Mouse (Mus musculus): ENCODE results near the gene Osbpl7. TPM values are rescaled to one million over a fixed set of nuclear protein-coding genes. Genes with fewer than 3 reads are reported as not detected.
A peak's percentile ranks its signal among the peaks of the same experiment; 100 is the strongest.

Gene Osbpl7
- polyA plus RNA-seq, 1 experiment from 2014 or later: 10.7 TPM

GRCm38 (mm10) chr11:97074235-97074634, 23.8 kb downstream of the Osbpl7 start:
- no peak for DNase-seq (ENCODE audit: low spot score)
- WGBS: 78% methylated on average over 8 of the region's 8 CpGs

GRCm38 (mm10) chr11:97078751-97079150, 28.3 kb downstream of the Osbpl7 start:
- Histone ChIP-seq H3K4me1 (replicated peaks) (peaks cover 7% of the 10 kb centered on the region; the same call in 1 of the 2 replicates), H3K36me3 (no peaks in the 10 kb centered on the region), H3K4me3 (no peak overlapping the region), H3K9me3 (no peaks in the 10 kb centered on the region), H3K27me3 (ENCODE audit: insufficient read depth, poor library complexity, severe bottlenecking) (peaks cover 6% of the 10 kb centered on the region; the same call in 1 of the 2 replicates), H3K27ac (no peak overlapping the region)
- DNase-seq (ENCODE audit: low spot score): peak; percentile 33
- 48% methylated on average over 4 of the region's 4 CpGs for WGBS

More at GRCm38 (mm10) chr11:97074235-97074634, 23.8 kb downstream of the Osbpl7 start:
- no peaks in the 10 kb centered on the region for H3K9me3 ChIP-seq
- H3K4me3 ChIP-seq: no peak overlapping the region
- H3K27me3 ChIP-seq (ENCODE audit: insufficient read depth, poor library complexity, severe bottlenecking): no peaks in the 10 kb centered on the region
- H3K36me3 ChIP-seq: no peaks in the 10 kb centered on the region
- no peaks in the 10 kb centered on the region; the same call in 1 of the 2 replicates for H3K4me1 ChIP-seq (replicated peaks)
- no peak overlapping the region for H3K27ac ChIP-seq

DNA sequence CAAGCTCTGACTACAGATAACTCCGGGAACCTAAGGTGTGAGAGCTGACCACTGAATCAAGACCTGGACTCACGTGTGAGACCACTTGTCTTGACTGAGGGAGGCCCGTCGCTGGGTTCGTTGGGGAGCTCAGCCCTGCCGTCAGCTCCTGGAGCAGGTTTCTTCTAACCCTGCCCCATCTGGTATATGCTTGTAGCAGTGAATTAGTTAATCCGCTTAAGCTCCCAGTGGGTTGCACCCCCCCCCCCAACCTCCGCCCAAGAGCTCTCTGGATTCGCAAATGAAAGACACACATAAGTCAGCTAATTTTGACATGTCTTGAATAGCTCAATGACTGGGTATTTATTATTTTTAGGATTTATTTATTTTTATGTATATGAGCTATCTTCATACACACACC, 29.9 kb downstream of the Osbpl7 start:
- Histone ChIP-seq H3K27me3 (ENCODE audit: insufficient read depth, poor library complexity, severe bottlenecking) (peaks cover 9% of the 10 kb centered on the region), H3K9me3 (no peaks in the 10 kb centered on the region), H3K27ac (no peak overlapping the region), H3K36me3 (no peaks in the 10 kb centered on the region), H3K4me1 (replicated peaks) (peaks cover 10% of the 10 kb centered on the region; the same call in 1 of the 2 replicates), H3K4me3 (no peak overlapping the region)
- WGBS: 29% methylated on average over 9 of the region's 9 CpGs
- DNase-seq (ENCODE audit: low spot score): no peak

GRCm38 (mm10) chr11:97082977-97083376, 32.5 kb downstream of the Osbpl7 start:
- Histone ChIP-seq H3K27ac (no peak overlapping the region), H3K9me3 (no peaks in the 10 kb centered on the region), H3K4me1 (replicated peaks) (peaks cover 10% of the 10 kb centered on the region; the same call in 1 of the 2 replicates), H3K36me3 (no peaks in the 10 kb centered on the region), H3K27me3 (ENCODE audit: insufficient read depth, poor library complexity, severe bottlenecking) (peaks cover 9% of the 10 kb centered on the region), H3K4me3 (no peak overlapping the region)
- DNase-seq (ENCODE audit: low spot score): peak; percentile 17
- WGBS: 47% methylated on average over 11 of the region's 11 CpGs

DNA sequence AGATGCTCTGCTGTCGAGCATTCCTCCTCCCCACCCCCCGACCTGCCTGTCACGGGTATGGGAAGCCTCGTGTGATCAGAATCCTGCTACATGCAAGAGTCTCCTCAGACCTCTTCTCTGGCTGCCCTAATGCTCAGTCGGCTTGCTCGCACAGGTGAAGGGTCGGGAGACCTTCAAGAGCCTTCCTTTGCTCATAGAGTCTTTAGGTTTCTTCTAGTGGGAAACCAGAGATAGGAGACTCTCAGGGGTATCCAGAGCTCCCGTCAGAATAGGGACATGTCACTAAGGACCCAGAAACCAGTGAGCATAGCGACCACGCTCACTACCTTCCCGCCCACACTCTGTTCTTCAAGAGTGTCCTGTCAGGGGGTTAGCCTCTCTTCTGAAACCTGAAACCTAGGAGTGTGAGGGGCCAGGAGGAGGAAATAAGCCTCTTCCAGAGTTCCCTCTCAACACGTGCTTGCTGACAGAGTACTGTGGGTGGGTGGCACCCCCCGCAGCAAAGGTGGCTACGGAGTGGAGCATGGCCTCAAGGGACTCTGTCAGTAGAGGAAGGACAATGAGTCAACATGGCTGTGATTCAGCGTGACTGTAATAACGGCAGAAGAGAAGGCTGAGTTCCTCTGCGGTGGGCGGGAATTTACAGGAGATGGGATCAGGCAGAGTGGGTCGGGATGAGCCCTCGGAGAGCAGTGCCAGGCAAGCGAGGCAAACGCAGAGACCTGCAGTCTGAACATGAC, 33.1 kb downstream of the Osbpl7 start:
- no peak overlapping the region for H3K27ac ChIP-seq
- H3K4me3 ChIP-seq: no peak overlapping the region

GRCm38 (mm10) chr11:97084821-97085505, 34.5 kb downstream of the Osbpl7 start:
- Histone ChIP-seq H3K4me1 (replicated peaks) (peaks cover 10% of the 10 kb centered on the region; the same call in 1 of the 2 replicates), H3K27ac (no peak overlapping the region), H3K9me3 (peaks cover 12% of the 10 kb centered on the region; the same call in 1 of the 2 replicates), H3K4me3 (no peak overlapping the region), H3K27me3 (ENCODE audit: insufficient read depth, poor library complexity, severe bottlenecking) (peaks cover 9% of the 10 kb centered on the region), H3K36me3 (no peaks in the 10 kb centered on the region)
- whole genome bisulfite sequencing: 90% methylated on average over 15 of the region's 15 CpGs
- DNase-seq (ENCODE audit: low spot score): no peak

More for the DNA sequence above, 33.1 kb downstream of the Osbpl7 start:
- 39% methylated on average over 22 of the region's 22 CpGs for WGBS
- Histone ChIP-seq H3K27me3 (ENCODE audit: insufficient read depth, poor library complexity, severe bottlenecking) (peaks cover 9% of the 10 kb centered on the region), H3K9me3 (0 out of 2 replicates have a peak, but pooled peaks cover 2% of the 10 kb centered on the region), H3K4me1 (replicated peaks) (peaks cover 10% of the 10 kb centered on the region; the same call in 1 of the 2 replicates), H3K36me3 (no peaks in the 10 kb centered on the region)
- DNase-seq (ENCODE audit: low spot score): no peak

- Histone ChIP-seq H3K27me3 (ENCODE audit: insufficient read depth, poor library complexity, severe bottlenecking) (peaks cover 9% of the 10 kb centered on the region), H3K4me3 (no peak overlapping the region), H3K27ac (no peak overlapping the region), H3K4me1 (replicated peaks) (peaks cover 10% of the 10 kb centered on the region; the same call in 1 of the 2 replicates), H3K36me3 (no peaks in the 10 kb centered on the region), H3K9me3 (peaks cover 12% of the 10 kb centered on the region; the same call in 1 of the 2 replicates)
- WGBS: 71% methylated on average over 6 of the region's 6 CpGs
- no peak for DNase-seq (ENCODE audit: low spot score)
Measured at GRCm38 (mm10) chr11:97086365-97086764, 35.9 kb downstream of the Osbpl7 start.

GRCm38 (mm10) chr11:97094600-97094999, 44.2 kb downstream of the Osbpl7 start:
- 69% methylated on average over 2 of the region's 2 CpGs for WGBS
- no peak overlapping the region for H3K4me3 ChIP-seq
- H3K36me3 ChIP-seq: no peaks in the 10 kb centered on the region
- peaks cover 8% of the 10 kb centered on the region for H3K4me1 ChIP-seq (replicated peaks)
- no peak for DNase-seq (ENCODE audit: low spot score)
- H3K27ac ChIP-seq: no peak overlapping the region
- peaks cover 50% of the 10 kb centered on the region for H3K27me3 ChIP-seq (ENCODE audit: insufficient read depth, poor library complexity, severe bottlenecking)
- H3K9me3 ChIP-seq: 0 out of 2 replicates have a peak, but pooled peaks cover 1% of the 10 kb centered on the region

DNA sequence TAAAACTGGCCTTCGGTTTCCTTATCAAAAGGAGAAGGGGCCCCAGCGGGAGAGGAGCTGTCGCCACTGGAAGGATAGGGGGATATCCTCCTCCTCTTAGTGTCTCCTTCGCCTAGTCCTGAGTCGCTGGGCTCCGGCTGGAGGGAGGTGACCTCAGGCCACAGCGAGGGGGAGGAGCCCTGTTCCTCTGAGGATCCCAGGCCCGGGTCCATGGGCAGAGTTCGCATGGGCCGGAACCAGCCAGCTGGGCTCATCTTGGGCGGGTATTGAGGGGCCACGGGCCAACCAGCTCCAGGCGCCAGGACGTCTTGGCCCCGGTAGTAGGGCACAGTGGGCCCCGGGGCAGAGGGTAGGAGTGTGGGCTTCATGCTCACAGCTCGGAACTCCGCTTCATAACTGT, 48.4 kb downstream of the Osbpl7 start:
- no peaks in the 10 kb centered on the region for H3K36me3 ChIP-seq
- 23% methylated on average over 18 of the region's 18 CpGs for WGBS
- no peaks in the 10 kb centered on the region for H3K9me3 ChIP-seq
- H3K27me3 ChIP-seq (ENCODE audit: insufficient read depth, poor library complexity, severe bottlenecking): peaks cover 63% of the 10 kb centered on the region
- no peak overlapping the region for H3K27ac ChIP-seq
- H3K4me1 ChIP-seq (replicated peaks): peaks cover 10% of the 10 kb centered on the region
- H3K4me3 ChIP-seq: no peak overlapping the region
- no peak for DNase-seq (ENCODE audit: low spot score)

GRCm38 (mm10) chr11:97101722-97102121, 51.3 kb downstream of the Osbpl7 start:
- DNase-seq (ENCODE audit: low spot score): peak; percentile 53
- 23% methylated on average over 9 of the region's 9 CpGs for WGBS
- no peak overlapping the region for H3K27ac ChIP-seq
- H3K4me1 ChIP-seq (replicated peaks): peaks cover 10% of the 10 kb centered on the region
- no peak overlapping the region for H3K4me3 ChIP-seq
- H3K36me3 ChIP-seq: no peaks in the 10 kb centered on the region
- H3K9me3 ChIP-seq: no peaks in the 10 kb centered on the region
- peaks cover 54% of the 10 kb centered on the region for H3K27me3 ChIP-seq (ENCODE audit: insufficient read depth, poor library complexity, severe bottlenecking)

DNA sequence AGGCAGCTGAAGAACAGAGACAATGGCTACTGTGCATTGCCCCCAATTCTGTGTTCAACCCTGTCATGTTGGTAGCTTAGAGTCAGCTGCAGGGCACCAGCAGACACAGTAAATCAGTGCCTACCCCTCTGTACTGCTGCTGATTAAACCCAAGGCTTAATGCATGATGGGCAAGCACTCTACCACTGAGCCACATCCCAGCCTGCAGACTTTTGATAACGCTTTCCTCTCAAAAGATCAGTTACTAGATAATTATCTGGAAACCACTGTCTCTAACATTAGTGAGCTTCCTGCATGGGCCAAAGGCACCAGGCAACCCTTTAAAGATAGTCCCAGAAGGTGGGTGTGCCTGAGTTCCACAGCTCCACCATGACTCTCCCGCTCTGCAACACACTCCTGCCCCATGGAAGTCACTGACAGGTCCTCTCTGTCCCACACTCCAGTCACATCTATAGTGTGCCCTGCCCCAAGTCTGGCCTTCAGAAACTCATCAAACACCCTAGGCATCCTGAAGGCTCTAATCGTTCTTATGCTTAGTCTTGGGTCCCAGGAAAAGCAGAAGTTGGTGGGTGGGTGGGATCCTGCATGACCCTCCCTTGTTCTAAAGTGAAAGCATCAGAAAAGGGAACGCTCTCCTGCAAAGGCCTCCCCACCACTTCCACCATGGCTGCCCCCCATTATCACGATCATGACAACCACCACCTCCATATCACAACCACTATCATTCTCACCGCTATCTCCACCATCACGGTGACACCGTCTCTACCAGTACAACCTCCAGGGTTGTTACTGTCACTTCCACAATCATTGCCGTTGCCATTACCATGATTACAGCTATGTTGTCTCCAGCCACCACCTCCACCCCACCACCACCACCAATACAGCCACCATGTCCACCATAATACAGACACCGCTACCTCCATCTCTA, 53.0 kb downstream of the Osbpl7 start:
- Histone ChIP-seq H3K9me3 (no peaks in the 10 kb centered on the region), H3K36me3 (no peaks in the 10 kb centered on the region), H3K4me3 (no peak overlapping the region), H3K27me3 (ENCODE audit: insufficient read depth, poor library complexity, severe bottlenecking) (peaks cover 39% of the 10 kb centered on the region), H3K27ac (no peak overlapping the region), H3K4me1 (replicated peaks) (peaks cover 8% of the 10 kb centered on the region)
- 94% methylated on average over 10 of the region's 10 CpGs for WGBS
- DNase-seq (ENCODE audit: low spot score): no peak

DNA sequence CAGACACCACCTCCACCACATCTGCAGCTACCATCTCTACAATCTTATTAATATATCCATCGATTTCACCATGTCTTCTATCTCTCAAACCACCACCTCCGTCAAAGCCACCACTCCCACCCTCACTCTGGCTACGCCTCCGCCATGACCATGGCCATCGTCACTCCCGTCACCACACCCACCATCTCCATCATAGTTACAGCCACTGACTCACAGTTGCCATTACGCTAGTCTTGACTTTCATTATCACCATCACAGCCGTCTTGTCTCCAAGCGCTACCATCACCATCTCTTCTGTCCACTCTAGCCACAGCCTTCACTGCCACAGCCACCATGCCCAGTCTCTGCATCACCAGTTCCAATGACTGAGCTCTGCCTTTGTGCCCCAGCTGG, 53.7 kb downstream of the Osbpl7 start:
- Histone ChIP-seq H3K9me3 (no peaks in the 10 kb centered on the region), H3K4me1 (replicated peaks) (0 out of 2 replicates have a peak, but pooled peaks cover 2% of the 10 kb centered on the region), H3K4me3 (no peak overlapping the region), H3K27ac (no peak overlapping the region), H3K36me3 (no peaks in the 10 kb centered on the region), H3K27me3 (ENCODE audit: insufficient read depth, poor library complexity, severe bottlenecking) (peaks cover 32% of the 10 kb centered on the region)
- DNase-seq (ENCODE audit: low spot score): no peak
- 96% methylated on average over 9 of the region's 9 CpGs for WGBS
